Mouse (Mus musculus) CH12.LX (cell line): Measurements from ENCODE around the gene Cdh13. TPM values are rescaled to one million over a fixed set of nuclear protein-coding genes. Genes with fewer than 3 reads are reported as not detected.

Experiments used
- DNase-seq: peaks from one replicate; pipeline ENCODE4 v3.0.0-alpha.2; 2013; ENCODE audit errors: extremely low read depth
- H3K27ac ChIP-seq: 2 replicates; pipeline ENCODE4 v1.5.1; 2012; ENCODE audit warnings: low read depth, mild to moderate bottlenecking, control low read depth, moderate library complexity; ENCODE audit not compliant: insufficient read depth
- H3K27me3 ChIP-seq: replicated peaks from 2 replicates; pipeline ENCODE3; 2012; ENCODE audit warnings: inconsistent platforms
- H3K36me3 ChIP-seq, 2 experiments: replicated peaks in 1 of 2; 2 replicates each; pipeline versions ENCODE3 to v1.6.1; 2012; ENCODE audit warnings: inconsistent platforms in 1 of 2, low read length in 1 of 2, mild to moderate bottlenecking in 1 of 2, mixed read lengths in 1 of 2, moderate library complexity in 1 of 2; ENCODE audit not compliant: control insufficient read depth in 1 of 2, insufficient read depth in 1 of 2
- H3K4me1 ChIP-seq, 2 experiments: 2 replicates each; pipeline ENCODE4 v1.6.1; 2012; ENCODE audit warnings: inconsistent platforms in 1 of 2, moderate library complexity in 1 of 2; ENCODE audit not compliant: insufficient read depth in 2 of 2, control insufficient read depth in 1 of 2
- H3K4me2 ChIP-seq: 2 replicates; pipeline ENCODE4 v1.6.1; 2012; ENCODE audit warnings: low read depth, mild to moderate bottlenecking, control low read depth; ENCODE audit not compliant: poor library complexity, insufficient read depth, severe bottlenecking
- H3K4me3 ChIP-seq, 3 experiments: fragments of 150-350 bp in 1 of 3; sonication (generic) in 1 of 3; replicated peaks in 1 of 3; 2 replicates each; pipeline versions ENCODE3 to v1.5.1; 2011 to 2012; ENCODE audit warnings: low read depth in 2 of 3, low read length in 2 of 3, mild to moderate bottlenecking in 2 of 3, moderate library complexity in 2 of 3, control low read depth in 1 of 3, improper control_type of control experiment in 1 of 3, inconsistent platforms in 1 of 3, mixed read lengths in 1 of 3; ENCODE audit not compliant: poor library complexity in 1 of 3
- H3K79me2 ChIP-seq: replicated peaks from 2 replicates; pipeline ENCODE4 v1.6.1; 2012; ENCODE audit warnings: mild to moderate bottlenecking, moderate library complexity; ENCODE audit not compliant: control insufficient read depth, poor library complexity, insufficient read depth, severe bottlenecking; ENCODE audit errors: extremely low read depth
- H3K9ac ChIP-seq: 2 replicates; pipeline ENCODE4 v1.6.1; 2012; ENCODE audit warnings: low read depth, mild to moderate bottlenecking, control low read depth, moderate library complexity; ENCODE audit not compliant: insufficient read depth
- H3K9me3 ChIP-seq: replicated peaks from 2 replicates; pipeline ENCODE3; 2012; ENCODE audit warnings: low read length, inconsistent platforms, mixed read lengths
- BHLHE40 ChIP-seq: IDR thresholded peaks from 2 replicates; pipeline ENCODE4 v1.6.1; 2011; ENCODE audit warnings: mild to moderate bottlenecking, low read depth, low read length, improper control_type of control experiment
- ELF1 ChIP-seq: IDR thresholded peaks from 2 replicates; pipeline ENCODE4 v1.6.1; 2014; ENCODE audit warnings: low read depth, mild to moderate bottlenecking, inconsistent platforms, low read length, improper control_type of control experiment
- ETS1 ChIP-seq: conservative IDR thresholded peaks from 2 replicates; pipeline ENCODE4 v1.6.1; 2012; ENCODE audit warnings: low read depth, mild to moderate bottlenecking, inconsistent platforms, low read length, improper control_type of control experiment, moderate library complexity
- JUN ChIP-seq: IDR thresholded peaks from 2 replicates; pipeline ENCODE4 v1.6.1; 2011; ENCODE audit warnings: low read depth, mild to moderate bottlenecking, low read length, improper control_type of control experiment, moderate library complexity; ENCODE audit not compliant: insufficient read depth
- JUND ChIP-seq: conservative IDR thresholded peaks from 2 replicates; pipeline ENCODE4 v1.6.1; 2011; ENCODE audit warnings: low read depth, low read length, improper control_type of control experiment
- MAFK ChIP-seq: IDR thresholded peaks from 2 replicates; pipeline ENCODE4 v1.6.1; 2011; ENCODE audit warnings: low read length, improper control_type of control experiment; ENCODE audit not compliant: insufficient replicate concordance
- MXI1 ChIP-seq: IDR thresholded peaks from 2 replicates; pipeline ENCODE4 v1.6.1; 2011; ENCODE audit warnings: mild to moderate bottlenecking, low read depth, low read length, improper control_type of control experiment
- NELFE ChIP-seq: IDR thresholded peaks from 2 replicates; pipeline ENCODE4 v1.6.1; 2011; ENCODE audit warnings: low read depth, low read length, improper control_type of control experiment
- NRF1 ChIP-seq: IDR thresholded peaks from 2 replicates; pipeline ENCODE4 v1.6.1; 2014; ENCODE audit warnings: low read depth, mild to moderate bottlenecking, inconsistent platforms, low read length, improper control_type of control experiment, moderate library complexity
- PAX5 ChIP-seq: IDR thresholded peaks from 2 replicates; pipeline ENCODE4 v1.6.1; 2012; ENCODE audit warnings: low read length, inconsistent platforms, mixed read lengths
- POLR2A ChIP-seq: IDR thresholded peaks from 2 replicates; pipeline ENCODE4 v1.6.1; 2011; ENCODE audit warnings: low read depth, mild to moderate bottlenecking, improper control_type of control experiment, low read length
- POLR2AphosphoS2 ChIP-seq: IDR thresholded peaks from 2 replicates; pipeline ENCODE4 v1.6.1; 2011; ENCODE audit warnings: low read depth, low read length, improper control_type of control experiment
- SIN3A ChIP-seq: IDR thresholded peaks from 2 replicates; pipeline ENCODE4 v1.6.1; 2012; ENCODE audit warnings: low read length, improper control_type of control experiment, inconsistent platforms
- TCF12 ChIP-seq: IDR thresholded peaks from 2 replicates; pipeline ENCODE4 v1.6.1; 2014; ENCODE audit warnings: low read depth, mild to moderate bottlenecking, inconsistent platforms, low read length, improper control_type of control experiment
- ZMIZ1 ChIP-seq: IDR thresholded peaks from 2 replicates; pipeline ENCODE4 v1.6.1; 2012; ENCODE audit warnings: low read depth, mild to moderate bottlenecking, inconsistent platforms, low read length, improper control_type of control experiment
- dilution Hi-C: fragments of 300-500 bp; cut with MboI; formaldehyde crosslinking; loops from 2 replicates; pipeline ENCODE4 v1.14.3; 2020; ENCODE audit warnings: low sequenced_read_pairs; ENCODE audit not compliant: extremely low pct_unique_long_range_greater_than_20kb, extremely low pct_ligation_motif_present
- in situ Hi-C: fragments of 300-500 bp; cut with MboI; formaldehyde crosslinking; loops from 3 replicates; pipeline ENCODE4 v1.14.3; 2019; ENCODE audit warnings: low sequenced_read_pairs, low pct_ligation_motif_present, low pct_unique_long_range_greater_than_20kb, mixed read lengths
- polyA plus RNA-seq: library from polyadenylated mRNA; unstranded; fragments of >175 nt; gene quantifications from 2 replicates; pipeline ENCODE4 v1.2.1, GENCODE M21; 2012; ENCODE audit warnings: low read depth; ENCODE audit not compliant: insufficient read length
- total RNA-seq, 2 experiments: library from RNA; depleted of rRNA; stranded (reverse); fragments of 300-350 nt in 1 of 2; fragments of >200 nt in 1 of 2; gene quantifications; 2 replicates each; pipeline ENCODE4 v1.2.3; 2012 to 2014

Gene Cdh13
- total and polyA plus RNA-seq, 3 experiments: not detected

- no peak for DNase-seq
- H3K4me1 ChIP-seq: no peaks in the 10 kb centered on the region
- dilution Hi-C loops: no loop called here
- H3K79me2 ChIP-seq: no peaks in the 10 kb centered on the region
- in situ Hi-C loops: no loop called here
- H3K9me3 ChIP-seq: peaks cover 80% of the 10 kb centered on the region
- no peak overlapping the region for H3K4me3 ChIP-seq
- TF ChIP-seq NRF1 (no peak), ETS1 (no peak), ZMIZ1 (no peak), MAFK (no peak), ELF1 (no peak), POLR2AphosphoS2 (no peak), JUND (no peak), PAX5 (no peak), POLR2A (no peak), SIN3A (no peak), BHLHE40 (no peak)
- no peak overlapping the region for H3K4me2 ChIP-seq
- no peaks in the 10 kb centered on the region for H3K36me3 ChIP-seq
- no peak overlapping the region for H3K27ac ChIP-seq
- no peaks in the 10 kb centered on the region for H3K27me3 ChIP-seq
- no peak overlapping the region for H3K9ac ChIP-seq
These were observed 89.6 kb downstream of the Cdh13 start for GRCm38 (mm10) chr8:118373092-118373491.

GRCm38 (mm10) chr8:118374738-118375137 lies 91.2 kb downstream of the Cdh13 start:
- no peak overlapping the region for H3K27ac ChIP-seq
- H3K27me3 ChIP-seq: no peaks in the 10 kb centered on the region
- H3K9ac ChIP-seq: no peak overlapping the region
- H3K4me1 ChIP-seq: no peaks in the 10 kb centered on the region
- in situ Hi-C loops (no loop called here), dilution Hi-C loops (no loop called here)
- H3K79me2 ChIP-seq: no peaks in the 10 kb centered on the region
- peaks cover 82% of the 10 kb centered on the region for H3K9me3 ChIP-seq
- no peak overlapping the region for H3K4me3 ChIP-seq
- no peak for TF ChIP-seq ZMIZ1
- DNase-seq: no peak
- no peaks in the 10 kb centered on the region for H3K36me3 ChIP-seq
- no peak overlapping the region for H3K4me2 ChIP-seq

- H3K4me3 ChIP-seq: no peak overlapping the region
These were observed 93.3 kb downstream of the Cdh13 start for GRCm38 (mm10) chr8:118376791-118377190.

More at GRCm38 (mm10) chr8:118376791-118377190, 93.3 kb downstream of the Cdh13 start:
- Histone ChIP-seq H3K9me3 (peaks cover 79% of the 10 kb centered on the region), H3K27ac (no peak overlapping the region), H3K9ac (no peak overlapping the region), H3K36me3 (no peaks in the 10 kb centered on the region), H3K4me2 (no peak overlapping the region), H3K79me2 (no peaks in the 10 kb centered on the region), H3K27me3 (no peaks in the 10 kb centered on the region), H3K4me1 (no peaks in the 10 kb centered on the region)
- in situ Hi-C loops (no loop called here), dilution Hi-C loops (no loop called here)
- DNase-seq: no peak
- TF ChIP-seq POLR2AphosphoS2 (no peak), TCF12 (no peak), NRF1 (no peak), JUN (no peak), NELFE (no peak), MXI1 (no peak)
